Mouse (Mus musculus) G1E (cell line): ENCODE data around the gene Dnajb1. TPM values are rescaled to one million over a fixed set of nuclear protein-coding genes. Genes with fewer than 3 reads are reported as not detected.

Experiments
- ATAC-seq: 2 replicates; pipeline ENCODE4 v1.8.0; 2016; ENCODE audit warnings: mild to moderate bottlenecking; ENCODE audit not compliant: insufficient number of reproducible peaks, poor library complexity, low FRiP score, severe bottlenecking; ENCODE audit errors: extremely low read depth
- DNase-seq: peaks from one replicate; pipeline ENCODE4 v3.0.0; 2012; ENCODE audit warnings: low spot score
- H3K27me3 ChIP-seq: 2 replicates; pipeline ENCODE4 v1.6.1; 2012; ENCODE audit warnings: mild to moderate bottlenecking, low read length, inconsistent platforms; ENCODE audit not compliant: insufficient read depth
- H3K36me3 ChIP-seq: replicated peaks from 2 replicates; pipeline ENCODE3; 2012; ENCODE audit warnings: mild to moderate bottlenecking, inconsistent platforms
- H3K4me1 ChIP-seq: 2 replicates; pipeline ENCODE4 v1.6.1; 2012; ENCODE audit warnings: low read depth, low read length, inconsistent platforms, mixed read lengths; ENCODE audit not compliant: insufficient read depth
- H3K4me3 ChIP-seq: 2 replicates; pipeline ENCODE4 v1.5.1; 2012; ENCODE audit warnings: low read depth, mild to moderate bottlenecking, inconsistent platforms, low read length, moderate library complexity, mixed read lengths
- H3K9me3 ChIP-seq: replicated peaks from 2 replicates; pipeline ENCODE4 v1.6.1; 2012; ENCODE audit warnings: inconsistent platforms
- CTCF ChIP-seq: IDR thresholded peaks from 2 replicates; pipeline ENCODE4 v1.5.1; 2012; ENCODE audit warnings: low read depth, low read length, inconsistent platforms, mixed read lengths
- GATA1 ChIP-seq: IDR thresholded peaks from 2 replicates; pipeline ENCODE4 v1.6.1; 2012; ENCODE audit warnings: borderline replicate concordance, low read length, inconsistent platforms, mixed read lengths
- GATA2 ChIP-seq: IDR thresholded peaks from 2 replicates; pipeline ENCODE4 v1.6.1; 2012; ENCODE audit warnings: low read depth, low read length, inconsistent platforms, borderline replicate concordance
- POLR2AphosphoS5 ChIP-seq: IDR thresholded peaks from 2 replicates; pipeline ENCODE4 v1.6.1; 2012; ENCODE audit warnings: low read depth, low read length, inconsistent platforms; ENCODE audit not compliant: insufficient replicate concordance
- TAL1 ChIP-seq: conservative IDR thresholded peaks from 2 replicates; pipeline ENCODE4 v1.6.1; 2012; ENCODE audit warnings: low read depth, low read length, inconsistent platforms, mixed read lengths
- polyA plus RNA-seq: library from polyadenylated mRNA; stranded (reverse); fragments of >175 nt; gene quantifications from 2 replicates; pipeline ENCODE4 v1.2.3, GENCODE M21; 2012
- total RNA-seq, 2 experiments: library from RNA; stranded (forward) in 1 of 2; stranded (reverse) in 1 of 2; fragments of 200-1000 nt in 1 of 2; fragments of >200 nt in 1 of 2; fragmentation: Nextera tagmentation in 1 of 2; gene quantifications; 2 replicates each; pipeline ENCODE4 v1.2.3; 2014 to 2017

Dnajb1 gene
- total and polyA plus RNA-seq, 3 experiments: 36.0 to 44.8 (median 37.8) TPM

- no peak for DNase-seq
- Histone ChIP-seq H3K9me3 (no peaks in the 10 kb centered on the region), H3K36me3 (peaks cover 97% of the 10 kb centered on the region), H3K27me3 (no peaks in the 10 kb centered on the region), H3K4me3 (no peak overlapping the region), H3K4me1 (peaks cover 58% of the 10 kb centered on the region)
- no peak for ATAC-seq
- no peak for TF ChIP-seq CTCF
- TF ChIP-seq TAL1: no peak
- no peak for TF ChIP-seq GATA2
- TF ChIP-seq GATA1: no peak
Observed at GRCm38 (mm10) chr8:83577384-83577791, 30.6 kb upstream of the Dnajb1 start.

DNA sequence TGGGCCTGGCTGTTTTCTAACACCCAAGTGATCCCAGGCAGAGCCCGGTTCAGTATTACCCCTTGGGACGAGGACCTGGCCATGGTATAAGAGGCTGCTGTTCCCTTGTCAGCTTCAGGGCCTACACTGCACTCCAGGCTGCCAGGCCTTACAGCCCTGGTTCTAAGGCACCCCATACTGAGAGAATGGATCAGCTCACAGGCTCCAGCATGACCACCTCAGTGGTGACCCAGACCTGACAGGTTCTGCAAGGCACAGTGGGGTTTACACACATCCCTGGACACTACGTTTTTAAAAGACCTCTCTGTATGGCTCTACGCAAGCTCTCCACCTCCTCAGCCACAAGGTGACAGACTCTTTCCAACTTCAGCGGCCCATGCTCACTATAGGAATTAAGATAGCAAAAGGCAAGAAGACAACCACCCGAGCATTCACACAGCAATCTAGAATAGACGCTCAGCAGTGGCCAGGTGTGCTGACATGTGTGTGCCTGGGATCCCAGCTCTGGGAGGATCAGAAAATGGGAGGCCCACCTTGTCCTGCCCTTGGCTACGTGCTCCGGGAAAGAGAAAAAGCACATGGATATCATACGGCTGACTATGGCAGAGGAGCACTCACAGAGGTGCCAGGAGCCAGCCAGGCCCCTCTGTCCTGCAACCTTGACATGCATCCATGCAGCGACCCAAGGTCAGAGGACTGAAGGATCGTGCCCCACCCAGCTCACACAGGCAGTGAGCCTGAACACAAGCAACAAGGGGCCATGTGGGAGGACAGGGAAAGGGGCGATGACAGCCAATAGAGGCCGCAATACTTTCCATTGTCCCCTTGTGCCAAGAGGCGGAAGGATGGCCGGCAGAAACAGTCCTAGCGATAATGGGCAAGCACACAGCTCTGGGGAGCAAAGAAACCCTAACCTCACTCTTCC is 29.6 kb upstream of the Dnajb1 start:
- H3K36me3 ChIP-seq: peaks cover 96% of the 10 kb centered on the region
- H3K9me3 ChIP-seq: no peaks in the 10 kb centered on the region
- TF ChIP-seq GATA1 (no peak), GATA2 (no peak), TAL1 (no peak), CTCF (no peak), POLR2AphosphoS5 (no peak)
- no peaks in the 10 kb centered on the region for H3K27me3 ChIP-seq
- H3K4me3 ChIP-seq: no peak overlapping the region
- no peak for ATAC-seq
- no peak for DNase-seq
- peaks cover 59% of the 10 kb centered on the region for H3K4me1 ChIP-seq

DNA sequence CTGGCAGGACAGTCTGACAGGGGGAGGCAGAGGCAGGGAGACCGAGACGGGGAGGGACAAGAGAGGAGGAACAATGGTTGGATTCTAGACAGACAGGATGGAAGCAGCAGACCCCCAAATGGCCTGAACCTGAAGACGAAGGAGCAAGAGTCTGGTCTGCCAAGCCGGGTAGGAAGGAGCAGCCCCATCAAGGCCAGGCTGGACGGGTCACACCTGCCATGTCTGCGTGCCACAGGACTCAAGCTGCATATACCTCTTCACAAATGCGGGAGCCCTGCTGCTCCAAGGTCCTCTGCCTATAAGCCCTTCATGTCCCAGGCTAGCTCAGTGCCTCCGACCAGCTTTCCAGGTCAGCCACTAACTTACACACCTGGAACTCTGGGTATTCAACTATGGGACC is 28.3 kb upstream of the Dnajb1 start:
- no peak for TF ChIP-seq GATA2
- no peak for TF ChIP-seq CTCF
- no peak for TF ChIP-seq POLR2AphosphoS5
- TF ChIP-seq GATA1: no peak
- TF ChIP-seq TAL1: no peak
- H3K4me3 ChIP-seq: no peak overlapping the region
- H3K4me1 ChIP-seq: peaks cover 50% of the 10 kb centered on the region
- H3K36me3 ChIP-seq: peaks cover 94% of the 10 kb centered on the region
- H3K9me3 ChIP-seq: no peaks in the 10 kb centered on the region
- DNase-seq (no peak), ATAC-seq (no peak)
- H3K27me3 ChIP-seq: no peaks in the 10 kb centered on the region

DNA sequence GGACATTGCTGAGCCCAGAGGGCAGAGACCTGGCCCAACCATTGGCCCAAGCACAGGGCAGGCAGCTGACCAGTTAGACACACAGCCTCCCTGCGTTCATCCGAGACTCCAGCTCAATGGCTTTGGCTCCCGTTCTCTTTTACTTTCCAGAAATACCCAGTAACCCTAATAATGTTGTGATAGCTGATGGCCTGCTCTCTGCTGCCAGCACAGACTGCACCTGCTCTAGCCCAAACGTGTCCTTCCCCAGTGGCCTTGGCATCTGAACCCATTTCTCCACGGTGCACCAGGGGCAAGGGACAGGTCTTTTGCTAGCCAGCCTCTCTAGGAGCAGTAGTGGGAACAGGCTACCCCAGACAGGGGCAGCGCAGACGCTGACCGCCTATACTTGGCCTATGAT is 27.2 kb upstream of the Dnajb1 start:
- H3K27me3 ChIP-seq: no peaks in the 10 kb centered on the region
- peaks cover 45% of the 10 kb centered on the region for H3K4me1 ChIP-seq
- DNase-seq (no peak), ATAC-seq (no peak)
- H3K36me3 ChIP-seq: peaks cover 94% of the 10 kb centered on the region
- H3K4me3 ChIP-seq: no peak overlapping the region
- H3K9me3 ChIP-seq: no peaks in the 10 kb centered on the region
- TF ChIP-seq GATA2 (no peak), CTCF (no peak), POLR2AphosphoS5 (no peak), TAL1 (no peak), GATA1 (no peak)

DNA sequence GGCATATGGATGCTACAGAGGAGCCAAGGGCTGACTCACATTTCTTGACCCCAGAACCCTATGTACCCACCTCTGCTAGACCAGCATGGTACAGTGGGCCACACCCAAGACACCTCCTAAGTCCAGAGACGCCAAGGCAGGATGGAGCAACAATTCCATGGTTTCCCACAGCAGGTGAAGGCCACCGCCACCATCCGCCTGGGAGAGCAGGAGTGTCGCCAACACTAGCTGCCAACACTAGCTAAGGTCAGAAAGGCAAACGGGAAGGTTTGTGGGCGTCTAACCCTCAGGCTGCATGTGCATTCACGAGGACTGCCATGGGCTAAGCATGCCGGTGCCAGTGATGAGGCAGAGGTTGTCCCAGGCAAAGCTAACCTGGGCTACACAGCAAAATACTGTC is 25.8 kb upstream of the Dnajb1 start:
- ATAC-seq (no peak), DNase-seq (no peak)
- Histone ChIP-seq H3K9me3 (no peaks in the 10 kb centered on the region), H3K27me3 (no peaks in the 10 kb centered on the region), H3K4me1 (peaks cover 50% of the 10 kb centered on the region), H3K36me3 (peaks cover 91% of the 10 kb centered on the region), H3K4me3 (no peak overlapping the region)
- TF ChIP-seq GATA2 (no peak), POLR2AphosphoS5 (no peak), GATA1 (no peak), TAL1 (no peak), CTCF (no peak)

GRCm38 (mm10) chr8:83583236-83583635 is 24.8 kb upstream of the Dnajb1 start:
- H3K36me3 ChIP-seq: peaks cover 93% of the 10 kb centered on the region
- no peak overlapping the region for H3K4me3 ChIP-seq
- H3K9me3 ChIP-seq: no peaks in the 10 kb centered on the region
- ATAC-seq (no peak), DNase-seq (no peak)
- peaks cover 51% of the 10 kb centered on the region for H3K4me1 ChIP-seq
- no peak for TF ChIP-seq GATA1
- no peak for TF ChIP-seq GATA2
- TF ChIP-seq TAL1: no peak
- no peaks in the 10 kb centered on the region for H3K27me3 ChIP-seq

DNA sequence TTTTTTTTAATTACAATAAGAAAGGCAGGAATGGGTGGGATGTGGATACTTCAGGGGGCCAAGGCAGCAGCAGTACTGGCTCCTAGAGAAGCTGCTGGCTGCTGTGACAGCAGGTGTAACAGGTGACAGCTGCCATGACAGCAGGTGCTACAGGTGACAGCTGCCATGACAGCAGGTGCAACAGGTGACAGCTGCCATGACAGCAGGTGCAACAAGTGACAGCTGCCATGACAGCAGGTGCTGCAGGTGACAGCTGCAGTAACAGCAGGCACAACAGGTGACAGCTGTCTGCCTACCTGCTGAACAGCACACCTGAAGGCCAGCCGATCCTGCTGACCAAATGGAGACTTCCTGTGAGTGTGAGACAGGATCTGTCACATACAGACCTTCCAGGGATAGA is 23.2 kb upstream of the Dnajb1 start:
- H3K36me3 ChIP-seq: peaks cover 92% of the 10 kb centered on the region
- H3K9me3 ChIP-seq: no peaks in the 10 kb centered on the region

More for the DNA sequence above, 23.2 kb upstream of the Dnajb1 start:
- DNase-seq: no peak
- Histone ChIP-seq H3K4me3 (no peak overlapping the region), H3K27me3 (no peaks in the 10 kb centered on the region), H3K4me1 (peaks cover 53% of the 10 kb centered on the region)
- TF ChIP-seq GATA2 (no peak), GATA1 (no peak), CTCF (no peak), POLR2AphosphoS5 (no peak), TAL1 (no peak)
- ATAC-seq: no peak
